Mouse (Mus musculus) midbrain, embryonic 12.5 days (tissue): ENCODE data around the gene Zfp280d. TPM values are rescaled to one million over a fixed set of nuclear protein-coding genes. Genes with fewer than 3 reads are reported as not detected.

Experiments
- ATAC-seq: fragments of 200-750 bp; cut with Nextera tagmentation; 2 replicates; pipeline ENCODE4 v1.8.0; 2017; ENCODE audit warnings: low read depth, moderate TSS enrichment, moderate library complexity; ENCODE audit not compliant: low FRiP score
- H3K27ac ChIP-seq: fragments of 300-500 bp; sonication (generic); replicated peaks from 2 replicates; pipeline ENCODE4 v1.5.1; 2016; ENCODE audit warnings: mild to moderate bottlenecking
- H3K27me3 ChIP-seq: fragments of 300-500 bp; sonication (generic); 2 replicates; pipeline ENCODE4 v1.6.1; 2016; ENCODE audit warnings: mild to moderate bottlenecking
- H3K36me3 ChIP-seq: fragments of 300-500 bp; sonication (generic); 2 replicates; pipeline ENCODE4 v1.6.1; 2016
- H3K4me1 ChIP-seq: fragments of 300-500 bp; sonication (generic); 2 replicates; pipeline ENCODE4 v1.6.1; 2016
- H3K4me2 ChIP-seq: fragments of 300-500 bp; sonication (generic); replicated peaks from 2 replicates; pipeline ENCODE4 v1.6.1; 2016; ENCODE audit warnings: mild to moderate bottlenecking, moderate library complexity
- H3K4me3 ChIP-seq: fragments of 300-500 bp; sonication (generic); 2 replicates; pipeline ENCODE4 v1.5.1; 2016; ENCODE audit warnings: mild to moderate bottlenecking
- H3K9ac ChIP-seq: fragments of 300-500 bp; sonication (generic); replicated peaks from 2 replicates; pipeline ENCODE4 v1.6.1; 2016; ENCODE audit warnings: mild to moderate bottlenecking, moderate library complexity
- H3K9me3 ChIP-seq: fragments of 300-500 bp; sonication (generic); 2 replicates; pipeline ENCODE4 v1.6.1; 2016; ENCODE audit warnings: mild to moderate bottlenecking
- WGBS: fragments of 180-500 bp; shearing (Covaris S2); methylation state at CpG from one replicate; pipeline ENCODE4 v1.1.7; 2016; 5-methylcytosine and 5-hydroxymethylcytosine counted together
- polyA plus RNA-seq: library from polyadenylated mRNA; unstranded; fragments of >200 nt; fragmentation: Nextera tagmentation; extraction: Ambion mirVana; gene quantifications from 2 replicates; pipeline ENCODE4 v1.2.1, GENCODE M21; 2016

Gene Zfp280d
- polyA plus RNA-seq, 1 experiment from 2014 or later, result 64.8 TPM

DNA sequence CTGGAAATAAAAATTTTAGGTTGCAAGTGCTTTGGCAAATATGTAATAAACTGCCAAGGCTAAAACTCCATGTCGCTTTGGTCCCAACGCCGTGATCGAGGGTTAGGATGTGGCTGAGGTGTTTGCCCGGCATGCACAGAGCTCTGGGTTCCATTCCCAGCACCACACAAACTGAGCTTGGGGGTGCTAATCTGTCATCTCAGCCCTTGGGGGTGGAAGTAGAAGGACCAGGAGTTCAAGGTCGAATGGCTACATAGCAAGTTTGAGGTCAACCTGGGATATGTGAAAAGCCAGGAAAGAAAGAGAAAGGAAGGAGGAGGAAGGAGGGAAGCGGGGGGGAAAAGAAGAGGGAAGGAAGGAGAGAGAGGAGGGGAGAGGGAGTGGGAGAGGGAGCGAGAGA lies 129.8 kb downstream of the Zfp280d start:
- H3K27ac ChIP-seq, result no peak overlapping the region
- no peak overlapping the region for H3K4me2 ChIP-seq
- H3K9ac ChIP-seq, result no peak overlapping the region
- H3K36me3 ChIP-seq, result no peaks in the 10 kb centered on the region
- H3K4me1 ChIP-seq, result 0 out of 2 replicates have a peak, but pooled peaks cover 4% of the 10 kb centered on the region
- ATAC-seq, result no peak
- 87% methylated on average over 8 of the region's 8 CpGs for WGBS
- no peaks in the 10 kb centered on the region for H3K9me3 ChIP-seq
- H3K27me3 ChIP-seq, result 0 out of 2 replicates have a peak, but pooled peaks cover 3% of the 10 kb centered on the region
- no peak overlapping the region for H3K4me3 ChIP-seq

DNA sequence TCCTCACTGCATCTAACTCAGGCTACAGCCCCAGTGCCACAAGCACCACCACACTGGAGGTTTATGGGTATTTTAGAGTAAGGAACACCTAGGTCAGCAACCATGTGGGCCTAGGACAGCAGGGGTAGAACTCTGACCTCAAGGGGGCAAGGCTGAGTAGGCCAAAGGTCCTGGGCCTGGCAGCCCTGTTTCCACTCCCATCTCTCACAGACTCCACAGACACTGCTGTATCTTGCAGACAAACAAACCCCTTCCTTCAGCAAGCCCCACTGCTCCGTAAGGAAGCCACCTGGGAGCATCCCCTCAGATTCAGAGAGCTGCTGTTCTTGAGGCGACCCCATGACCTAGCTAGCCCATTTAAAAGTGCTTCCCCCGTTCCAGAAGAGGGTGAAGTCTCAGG lies 130.3 kb downstream of the Zfp280d start:
- H3K27ac ChIP-seq, result no peak overlapping the region
- 0 out of 2 replicates have a peak, but pooled peaks cover 3% of the 10 kb centered on the region for H3K27me3 ChIP-seq
- H3K4me3 ChIP-seq, result no peak overlapping the region
- ATAC-seq, result no peak
- WGBS, result 62% methylated on average over 3 of the region's 3 CpGs
- no peaks in the 10 kb centered on the region for H3K9me3 ChIP-seq
- H3K4me1 ChIP-seq, result 0 out of 2 replicates have a peak, but pooled peaks cover 4% of the 10 kb centered on the region
- no peak overlapping the region for H3K9ac ChIP-seq
- H3K36me3 ChIP-seq, result no peaks in the 10 kb centered on the region
- H3K4me2 ChIP-seq, result no peak overlapping the region

DNA sequence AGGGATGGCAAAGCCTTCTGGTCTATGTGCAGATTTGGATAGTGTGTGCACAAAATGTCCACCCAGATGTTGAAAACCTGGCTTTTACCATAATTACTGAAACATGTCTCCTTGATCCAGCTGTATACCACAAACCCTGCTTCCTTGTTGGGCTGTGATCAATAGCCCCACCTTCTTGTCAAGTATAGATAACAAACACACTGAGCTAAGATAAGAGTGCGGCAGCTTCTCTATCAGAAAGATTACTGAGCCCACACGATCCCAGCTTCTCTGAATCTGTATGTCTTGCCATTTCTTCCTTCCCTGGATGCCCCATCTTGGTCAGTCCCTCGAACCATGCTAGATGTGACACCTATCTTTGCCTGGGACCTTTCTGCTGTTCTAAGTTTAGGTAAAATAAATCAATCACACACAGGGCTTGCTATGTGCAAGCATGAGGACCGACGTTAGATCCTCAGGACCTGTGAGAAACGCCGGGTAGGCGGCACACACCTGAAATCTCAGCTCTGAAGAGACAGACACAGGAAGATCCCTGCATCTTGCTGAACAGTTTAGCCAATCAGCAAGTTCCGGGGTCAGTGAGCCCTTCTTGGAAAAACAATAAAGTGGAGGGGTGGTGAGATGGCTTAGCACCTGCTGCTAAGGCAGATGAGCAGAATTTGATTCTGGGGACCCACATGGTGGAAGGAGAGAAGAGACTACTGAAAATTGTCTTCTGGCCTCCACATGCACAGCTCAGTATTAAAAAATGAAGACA lies 131.4 kb downstream of the Zfp280d start:
- Histone ChIP-seq H3K27me3 (0 out of 2 replicates have a peak, but pooled peaks cover 3% of the 10 kb centered on the region), H3K9me3 (no peaks in the 10 kb centered on the region)
- WGBS, result 88% methylated on average over 9 of the region's 9 CpGs

GRCm38 (mm10) chr9:72408131-72408586 lies 133.5 kb downstream of the Zfp280d start:
- Histone ChIP-seq H3K4me3 (peak overlapping the region; percentile 2; the same call in 1 of the 2 replicates), H3K27me3 (0 out of 2 replicates have a peak, but pooled peaks cover 3% of the 10 kb centered on the region), H3K4me2 (peak overlapping the region; percentile 43), H3K27ac (no peak overlapping the region), H3K4me1 (0 out of 2 replicates have a peak, but pooled peaks cover 4% of the 10 kb centered on the region), H3K9ac (no peak overlapping the region), H3K9me3 (no peaks in the 10 kb centered on the region), H3K36me3 (no peaks in the 10 kb centered on the region)
- ATAC-seq, result peak; percentile 78
- WGBS, result 11% methylated on average over 12 of the region's 12 CpGs

More for the DNA sequence above, 131.4 kb downstream of the Zfp280d start:
- H3K4me3 ChIP-seq, result no peak overlapping the region
- no peak overlapping the region for H3K27ac ChIP-seq
- H3K9ac ChIP-seq, result no peak overlapping the region
- ATAC-seq, result no peak
- H3K4me2 ChIP-seq, result no peak overlapping the region
- no peaks in the 10 kb centered on the region for H3K36me3 ChIP-seq
- 0 out of 2 replicates have a peak, but pooled peaks cover 4% of the 10 kb centered on the region for H3K4me1 ChIP-seq

GRCm38 (mm10) chr9:72409381-72410225 lies 134.9 kb downstream of the Zfp280d start:
- Histone ChIP-seq H3K27me3 (0 out of 2 replicates have a peak, but pooled peaks cover 8% of the 10 kb centered on the region), H3K4me1 (0 out of 2 replicates have a peak, but pooled peaks cover 4% of the 10 kb centered on the region), H3K4me3 (no peak overlapping the region), H3K27ac (0 out of 2 replicates have a peak overlapping the region, but pooled peaks have one; percentile 8), H3K36me3 (no peaks in the 10 kb centered on the region), H3K9ac (no peak overlapping the region), H3K9me3 (no peaks in the 10 kb centered on the region), H3K4me2 (peak overlapping the region; percentile 14; the same call in 1 of the 2 replicates)
- WGBS, result 39% methylated on average over 15 of the region's 15 CpGs
- ATAC-seq, result peak; percentile 52

GRCm38 (mm10) chr9:72411746-72412145 lies 137.1 kb downstream of the Zfp280d start:
- Histone ChIP-seq H3K4me2 (no peak overlapping the region), H3K9ac (no peak overlapping the region), H3K4me1 (0 out of 2 replicates have a peak, but pooled peaks cover 4% of the 10 kb centered on the region), H3K4me3 (no peak overlapping the region), H3K36me3 (no peaks in the 10 kb centered on the region), H3K27me3 (0 out of 2 replicates have a peak, but pooled peaks cover 6% of the 10 kb centered on the region), H3K9me3 (no peaks in the 10 kb centered on the region), H3K27ac (no peak overlapping the region)
- no peak for ATAC-seq
- WGBS, result 84% methylated on average over 2 of the region's 2 CpGs

Other genes with a start within 250 kb of the Zfp280d start
- 192 and 227 TPM in 2 replicates for gene Tcf12, start 163.0 kb upstream of the Zfp280d start, polyA plus RNA-seq
- gene Mns1, start 163.2 kb downstream of the Zfp280d start, polyA plus RNA-seq, result 38.0 and 40.0 TPM in 2 replicates
- gene Tex9, start 217.4 kb downstream of the Zfp280d start, polyA plus RNA-seq, result 60.9 and 72.0 TPM in 2 replicates